Mouse (Mus musculus) thymus, adult 2 months (tissue): Measurements from ENCODE around the gene Fbxl19.

Experiments used
- CTCF ChIP-seq: fragments of 200-500 bp; IDR thresholded peaks from 2 replicates; pipeline ENCODE4 v1.5.1; 2012; ENCODE audit warnings: mild to moderate bottlenecking, control low read depth, low read length, moderate library complexity, borderline replicate concordance; ENCODE audit not compliant: control insufficient read depth, poor library complexity, insufficient read depth; ENCODE audit errors: extremely low read depth
- POLR2A ChIP-seq: fragments of 200-500 bp; IDR thresholded peaks from 2 replicates; pipeline ENCODE4 v1.6.1; 2012; ENCODE audit warnings: mild to moderate bottlenecking, low read length, control low read depth, moderate library complexity; ENCODE audit not compliant: control insufficient read depth, poor library complexity, insufficient read depth; ENCODE audit errors: extremely low read depth

DNA sequence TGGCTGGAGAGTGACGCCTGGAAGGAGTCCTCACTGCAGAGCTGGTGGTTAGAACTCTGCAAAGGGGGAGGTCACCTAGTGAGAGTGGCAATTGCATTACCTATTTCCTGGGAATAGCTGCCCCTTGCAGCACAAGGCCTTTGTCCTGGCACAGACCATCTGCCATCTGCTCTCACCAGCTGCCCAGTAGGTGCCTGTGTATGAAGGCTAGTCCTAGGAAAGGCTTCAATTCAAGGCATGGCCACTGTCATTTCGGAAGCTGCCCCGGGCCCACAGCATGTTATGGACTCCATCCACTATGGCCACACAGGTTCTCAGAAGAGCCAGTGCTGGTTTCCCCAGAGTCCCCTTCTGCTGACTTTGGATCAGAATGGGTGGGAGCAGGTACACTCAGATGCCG, 54.2 kb downstream of the Fbxl19 start:
- TF ChIP-seq CTCF (no peak), POLR2A (no peak)
